Mouse (Mus musculus) adrenal gland, adult 10 weeks (tissue): ENCODE results near the gene Ezh2. TPM values are rescaled to one million over a fixed set of nuclear protein-coding genes. Genes with fewer than 3 reads are reported as not detected.

ENCODE experiments used
- polyA plus RNA-seq: library from polyadenylated mRNA; stranded (reverse); fragments of 350-450 nt; fragmentation: Illumina TruSeq; extraction: RNeasy Lipid Tissue Mini Kit (QIAGEN cat#74804); gene quantifications from one replicate; pipeline ENCODE4 v1.2.3, GENCODE M21; 2014; ENCODE audit warnings: low read depth, low replicate concordance

Ezh2 gene
- 18.3 TPM for polyA plus RNA-seq

DNA sequence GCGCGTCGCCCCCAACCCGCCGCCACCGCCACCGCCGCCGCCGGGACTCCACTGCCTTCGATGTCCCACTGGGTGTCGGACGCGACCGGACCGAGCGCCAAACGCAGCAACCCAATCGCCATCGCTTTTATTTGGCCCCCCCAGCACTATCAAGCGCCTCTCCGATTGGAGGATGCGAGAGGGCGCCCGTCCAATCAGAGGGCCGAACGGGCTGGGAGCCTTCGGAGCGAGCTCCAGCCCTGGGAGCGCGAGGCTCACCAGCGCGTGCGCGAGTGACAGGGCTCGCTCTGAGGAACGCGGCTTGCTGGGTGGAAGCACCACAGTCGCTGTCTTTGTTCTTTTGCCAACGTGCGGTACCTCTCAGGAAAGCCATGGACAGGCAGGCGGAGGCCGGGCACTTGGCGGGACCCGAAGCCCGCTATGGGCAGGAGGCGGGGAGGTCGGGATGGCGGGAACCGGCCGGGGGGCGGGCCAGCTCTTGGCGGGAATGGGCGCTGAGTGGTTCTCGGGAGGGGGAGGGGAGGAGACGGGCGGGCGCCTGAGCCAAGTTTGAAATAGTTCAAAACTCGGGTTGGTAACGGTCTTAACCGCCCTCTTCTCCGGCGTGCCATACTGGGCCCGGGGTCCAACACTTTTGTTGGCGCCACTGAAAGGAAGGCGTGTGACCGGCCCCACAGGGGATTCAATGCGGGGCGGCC lies at the start of gene Ezh2:
TSS of gene Ezh2 (minus strand) at position 416 of the 698 bp plus-strand sequence.

Other genes with a start within 250 kb of the Ezh2 start
- gene Cul1, start 141.9 kb downstream of the Ezh2 start, polyA plus RNA-seq, result 238 TPM
- gene Pdia4, start 218.1 kb upstream of the Ezh2 start, polyA plus RNA-seq, result 58.2 TPM
- gene Zfp786, start 235.5 kb upstream of the Ezh2 start, polyA plus RNA-seq, result 2.5 TPM
- 21.1 TPM for gene Zfp398, start 240.3 kb upstream of the Ezh2 start, polyA plus RNA-seq